11 mouse cellular contexts compared by ENCODE assay signal in the genomic region with DNA sequence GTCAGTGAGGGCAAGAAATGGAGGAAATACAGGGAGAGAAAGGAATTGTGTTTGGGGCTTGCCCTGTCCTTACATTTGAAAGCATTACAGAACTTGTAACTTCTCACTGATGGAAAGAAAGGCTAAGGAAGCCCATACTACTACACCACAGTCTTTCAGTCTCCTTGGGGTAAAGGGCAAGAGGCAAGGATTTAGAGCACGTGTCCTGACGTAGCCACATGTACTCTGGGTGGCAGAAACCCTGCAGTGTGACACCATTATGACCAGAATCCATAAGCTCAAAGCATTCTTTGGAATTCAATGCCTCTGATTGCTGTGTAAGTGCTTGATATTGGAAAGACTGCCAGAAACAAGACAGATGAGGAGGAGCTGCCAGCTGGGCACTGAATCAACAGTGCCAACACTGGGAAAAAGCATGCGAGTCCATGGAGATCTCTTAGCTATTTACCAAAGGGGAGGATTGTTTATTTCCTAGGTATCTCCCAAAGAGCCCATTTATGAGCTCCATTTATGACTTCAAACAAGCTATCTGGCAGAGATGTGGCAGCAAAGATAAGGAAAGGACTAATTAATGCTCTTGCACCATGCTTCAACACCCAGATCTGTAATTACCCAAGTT.
DNase-seq lines count a peak whose midpoint lies in the region; ATAC-seq lines count a peak whose summit lies in the region.
"Had no signal": no experiment of that assay in that cellular context is flagged by ENCODE, and none has a peak within 500 bp of the region (broad histone marks: within the 10 kb centered on the region; RNA-seq: fewer than 3 reads in every experiment).

No protein-coding gene starts in this region.

- no peaks in the 10 kb centered on the region for H3K9me3 ChIP-seq in heart, embryonic 15.5 days (replicated peaks)
- H3K9me3 ChIP-seq: kidney, embryonic 15.5 days; limb, embryonic 15.5 days had no signal

- WGBS in heart, embryonic 15.5 days = 66% methylated on average over 3 of the region's 3 CpGs

- ATAC-seq in heart, embryonic 15.5 days (replicated peaks; ENCODE audit: insufficient number of reproducible peaks, insufficient read depth, low FRiP score, low read depth) = no peak

- H3K4me2 ChIP-seq in heart, embryonic 15.5 days = no peak overlapping the region
- H3K4me2 ChIP-seq: kidney, embryonic 15.5 days; limb, embryonic 15.5 days had no signal

- H3K27me3 ChIP-seq in heart, embryonic 15.5 days = no peaks in the 10 kb centered on the region
- H3K27me3 ChIP-seq: kidney, embryonic 15.5 days; limb, embryonic 15.5 days had no signal

- peak overlapping the region; percentile 63 for H3K27ac ChIP-seq in heart, embryonic 15.5 days
- H3K27ac ChIP-seq: kidney, embryonic 15.5 days; limb, embryonic 15.5 days had no signal

- no peaks in the 10 kb centered on the region for H3K36me3 ChIP-seq in heart, embryonic 15.5 days
- H3K36me3 ChIP-seq: kidney, embryonic 15.5 days; limb, embryonic 15.5 days had no signal

- DNase-seq in heart, adult 9 months (ENCODE audit: low spot score in 2 of 2) = no peak
- DNase-seq in right cerebral cortex, postnatal 4 days = peak; percentile 5
- DNase-seq in right cerebral cortex, adult 18-20 months = no peak
- DNase-seq in layer of hippocampus, adult 18-20 months (ENCODE audit: low spot score in 2 of 2) = peak; percentile 40 to 58
- DNase-seq in telencephalon, adult 2 months (ENCODE audit: low read depth, low spot score) = peak; percentile 23
- no peak for DNase-seq in kidney, postnatal 10 days
- DNase-seq in frontal cortex, postnatal 14 days (ENCODE audit: low spot score in 2 of 2) = no peak
- DNase-seq: gastrocnemius, postnatal 10 days had no signal

- no peak overlapping the region for H3K4me3 ChIP-seq in heart, embryonic 15.5 days
- H3K4me3 ChIP-seq: kidney, embryonic 15.5 days; limb, embryonic 15.5 days had no signal

- no peak overlapping the region for H3K9ac ChIP-seq in heart, embryonic 15.5 days
- H3K9ac ChIP-seq: kidney, embryonic 15.5 days; limb, embryonic 15.5 days had no signal

- H3K4me1 ChIP-seq in heart, embryonic 15.5 days (replicated peaks) = peaks cover 12% of the 10 kb centered on the region
- H3K4me1 ChIP-seq: kidney, embryonic 15.5 days had no signal

Comparison
In these comparisons a context has a peak if more than half of its experiments do, and no peak if none do; other contexts are left out.
1. DNase-seq: peak in right cerebral cortex, postnatal 4 days (single experiment), layer of hippocampus, adult 18-20 months (2 of 2) and telencephalon, adult 2 months (single experiment); none in heart, adult 9 months (0 of 2), right cerebral cortex, adult 18-20 months (single experiment), kidney, postnatal 10 days (single experiment) and frontal cortex, postnatal 14 days (0 of 2).